Mouse (Mus musculus): ENCODE results near the gene Abcg8.

DNA sequence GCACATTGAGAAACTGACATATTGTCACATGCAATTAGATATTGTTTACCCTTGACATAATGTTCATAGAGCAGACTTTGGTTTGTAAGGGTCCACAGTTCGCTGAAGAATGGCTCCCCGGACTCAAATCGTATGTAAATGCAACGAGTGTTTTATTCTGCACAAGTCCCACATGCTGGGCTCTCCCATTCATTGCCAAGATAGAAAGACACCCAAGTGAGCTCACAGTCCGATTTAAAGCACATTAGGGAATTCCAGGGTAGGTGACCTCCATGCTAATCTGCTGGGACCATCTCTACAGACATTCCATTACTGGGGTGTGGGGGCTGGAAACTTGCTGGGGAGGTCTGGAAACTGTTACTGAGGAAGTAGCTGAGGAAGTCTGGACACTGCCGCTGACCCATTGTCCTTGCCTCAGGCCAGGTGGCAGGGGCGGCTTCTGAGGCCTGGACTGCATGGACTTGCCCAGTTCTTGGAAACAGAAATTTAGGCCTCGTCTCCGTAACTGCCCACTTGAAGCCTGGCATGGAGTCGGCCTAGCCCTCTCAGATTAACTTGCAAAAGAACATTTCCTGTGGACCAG is 36.2 kb upstream of the Abcg8 start:
- TF ChIP-seq CTCF (IDR thresholded peaks at IDR 0.05; ENCODE audit: control insufficient read depth, insufficient read depth, insufficient read length) (no peak), USF1 (IDR thresholded peaks at IDR 0.05; ENCODE audit: low read depth) (no peak)
